Mouse (Mus musculus): Measurements from ENCODE around the gene Ddah1. TPM values are rescaled to one million over a fixed set of nuclear protein-coding genes. Genes with fewer than 3 reads are reported as not detected.

The Ddah1 gene
- polyA plus RNA-seq, 1 experiment from 2014 or later = 42.1 TPM

GRCm38 (mm10) chr3:145841961-145842710 lies 83.7 kb downstream of the Ddah1 start:
- H3K9ac ChIP-seq = no peak overlapping the region
- H3K36me3 ChIP-seq = no peaks in the 10 kb centered on the region
- no peak for ATAC-seq (ENCODE audit: insufficient number of reproducible peaks, low FRiP score, low TSS enrichment, low read depth)
- H3K27ac ChIP-seq (replicated peaks) = no peak overlapping the region
- no peak overlapping the region for H3K4me3 ChIP-seq (replicated peaks)
- H3K4me2 ChIP-seq (replicated peaks) = no peak overlapping the region
- no peaks in the 10 kb centered on the region for H3K9me3 ChIP-seq (replicated peaks)
- H3K27me3 ChIP-seq = no peaks in the 10 kb centered on the region
- 62% methylated on average over 12 of the region's 12 CpGs for WGBS
- H3K4me1 ChIP-seq = peaks cover 4% of the 10 kb centered on the region; the same call in 1 of the 2 replicates

GRCm38 (mm10) chr3:145843836-145844235 lies 85.4 kb downstream of the Ddah1 start:
- ATAC-seq (ENCODE audit: insufficient number of reproducible peaks, low FRiP score, low TSS enrichment, low read depth) = no peak
- no peaks in the 10 kb centered on the region for H3K36me3 ChIP-seq
- H3K9me3 ChIP-seq (replicated peaks) = no peaks in the 10 kb centered on the region
- H3K4me3 ChIP-seq (replicated peaks) = no peak overlapping the region
- no peak overlapping the region for H3K27ac ChIP-seq (replicated peaks)
- no peak overlapping the region for H3K9ac ChIP-seq
- no peaks in the 10 kb centered on the region for H3K27me3 ChIP-seq
- no peak overlapping the region for H3K4me2 ChIP-seq (replicated peaks)
- H3K4me1 ChIP-seq = peaks cover 4% of the 10 kb centered on the region; the same call in 1 of the 2 replicates
- 88% methylated on average over 3 of the region's 3 CpGs for WGBS

DNA sequence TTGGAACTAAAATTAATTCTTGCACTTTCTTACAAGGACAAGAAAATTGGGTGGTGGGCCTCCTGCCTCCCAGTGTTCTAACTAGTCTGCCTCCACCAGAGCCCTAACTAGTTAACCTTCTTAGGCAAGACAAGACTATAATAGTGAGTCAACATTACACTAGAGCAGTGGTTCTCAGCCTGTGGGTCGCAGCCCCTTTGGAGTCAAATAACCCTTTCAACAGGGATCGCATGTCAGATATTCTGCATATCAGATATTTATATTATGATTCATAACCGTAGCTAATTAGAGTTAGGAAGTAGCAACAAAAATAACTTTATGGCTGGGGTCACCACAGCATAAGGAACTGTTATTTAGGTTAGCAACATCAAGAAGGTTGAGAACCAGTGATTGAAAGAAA lies 86.4 kb downstream of the Ddah1 start:
- Histone ChIP-seq H3K4me1 (peaks cover 4% of the 10 kb centered on the region; the same call in 1 of the 2 replicates), H3K4me2 (replicated peaks) (no peak overlapping the region), H3K27ac (replicated peaks) (no peak overlapping the region), H3K4me3 (replicated peaks) (no peak overlapping the region), H3K9ac (no peak overlapping the region), H3K27me3 (no peaks in the 10 kb centered on the region), H3K9me3 (replicated peaks) (no peaks in the 10 kb centered on the region), H3K36me3 (no peaks in the 10 kb centered on the region)
- WGBS = 67% methylated on average over 3 of the region's 3 CpGs
- ATAC-seq (ENCODE audit: insufficient number of reproducible peaks, low FRiP score, low TSS enrichment, low read depth) = no peak

GRCm38 (mm10) chr3:145846255-145846654 lies 87.8 kb downstream of the Ddah1 start:
- ATAC-seq (ENCODE audit: insufficient number of reproducible peaks, low FRiP score, low TSS enrichment, low read depth) = no peak
- H3K4me2 ChIP-seq (replicated peaks) = no peak overlapping the region
- no peak overlapping the region for H3K4me3 ChIP-seq (replicated peaks)
- H3K9ac ChIP-seq = no peak overlapping the region
- no peaks in the 10 kb centered on the region for H3K27me3 ChIP-seq
- 82% methylated on average over 2 of the region's 2 CpGs for WGBS
- H3K36me3 ChIP-seq = no peaks in the 10 kb centered on the region
- H3K4me1 ChIP-seq = peaks cover 4% of the 10 kb centered on the region; the same call in 1 of the 2 replicates
- H3K27ac ChIP-seq (replicated peaks) = no peak overlapping the region
- H3K9me3 ChIP-seq (replicated peaks) = no peaks in the 10 kb centered on the region

DNA sequence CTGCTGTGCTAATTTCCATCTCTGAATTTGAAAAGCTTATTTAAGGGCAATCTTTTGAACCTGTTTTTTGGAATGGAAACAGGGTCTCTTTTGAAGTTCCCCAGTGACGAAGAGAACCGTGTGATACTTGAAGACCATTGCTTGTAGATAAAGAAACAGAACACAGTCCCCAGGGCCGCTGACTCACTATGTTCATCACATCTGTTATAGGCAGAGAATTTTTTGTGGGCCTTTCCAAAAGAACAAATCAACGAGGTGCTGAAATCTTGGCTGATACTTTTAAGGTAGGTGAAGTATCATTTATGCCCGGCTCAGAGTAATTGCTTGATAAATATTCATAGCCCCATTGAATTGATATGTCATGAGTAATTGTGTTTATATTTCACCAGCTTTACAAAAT lies 93.6 kb downstream of the Ddah1 start:
- ATAC-seq (ENCODE audit: insufficient number of reproducible peaks, low FRiP score, low TSS enrichment, low read depth) = no peak
- H3K4me2 ChIP-seq (replicated peaks) = no peak overlapping the region

GRCm38 (mm10) chr3:145852800-145853199 lies 94.3 kb downstream of the Ddah1 start:
- H3K9ac ChIP-seq = no peak overlapping the region
- H3K36me3 ChIP-seq = no peaks in the 10 kb centered on the region
- no peak overlapping the region for H3K27ac ChIP-seq (replicated peaks)
- H3K4me1 ChIP-seq = no peaks in the 10 kb centered on the region
- no peaks in the 10 kb centered on the region for H3K9me3 ChIP-seq (replicated peaks)
- no peaks in the 10 kb centered on the region for H3K27me3 ChIP-seq
- WGBS = 93% methylated on average over 4 of the region's 4 CpGs
- no peak overlapping the region for H3K4me2 ChIP-seq (replicated peaks)
- H3K4me3 ChIP-seq (replicated peaks) = no peak overlapping the region
- ATAC-seq (ENCODE audit: insufficient number of reproducible peaks, low FRiP score, low TSS enrichment, low read depth) = no peak

More for the DNA sequence above, 93.6 kb downstream of the Ddah1 start:
- no peaks in the 10 kb centered on the region for H3K9me3 ChIP-seq (replicated peaks)
- WGBS = 75% methylated on average over 5 of the region's 5 CpGs
- no peaks in the 10 kb centered on the region for H3K4me1 ChIP-seq
- no peak overlapping the region for H3K4me3 ChIP-seq (replicated peaks)
- H3K27ac ChIP-seq (replicated peaks) = no peak overlapping the region
- no peaks in the 10 kb centered on the region for H3K27me3 ChIP-seq
- H3K9ac ChIP-seq = no peak overlapping the region
- H3K36me3 ChIP-seq = no peaks in the 10 kb centered on the region

DNA sequence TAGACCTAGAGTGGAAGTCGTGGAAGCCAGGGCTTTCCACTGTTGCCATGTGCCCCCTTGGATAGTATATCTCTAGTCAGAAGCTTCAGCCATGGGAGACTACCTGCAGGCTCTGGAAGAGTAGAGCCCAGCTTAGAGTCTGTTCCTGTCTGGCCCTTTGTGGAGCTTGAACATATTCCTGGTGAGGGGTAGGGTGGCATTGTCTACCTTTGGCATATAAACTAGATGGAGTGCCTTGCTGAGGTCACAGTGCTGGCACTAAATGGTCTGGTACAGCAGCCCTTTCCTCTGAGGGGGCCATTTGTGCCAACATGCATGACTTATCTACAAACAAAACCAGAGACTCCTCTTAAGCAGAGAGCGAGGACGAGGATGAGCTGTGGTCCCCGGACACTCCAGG lies 95.2 kb downstream of the Ddah1 start:
- no peak overlapping the region for H3K9ac ChIP-seq
- H3K4me3 ChIP-seq (replicated peaks) = no peak overlapping the region
- no peak overlapping the region for H3K27ac ChIP-seq (replicated peaks)
- no peak for ATAC-seq (ENCODE audit: insufficient number of reproducible peaks, low FRiP score, low TSS enrichment, low read depth)
- no peaks in the 10 kb centered on the region for H3K36me3 ChIP-seq
- no peaks in the 10 kb centered on the region for H3K4me1 ChIP-seq
- H3K4me2 ChIP-seq (replicated peaks) = no peak overlapping the region
- no peaks in the 10 kb centered on the region for H3K27me3 ChIP-seq
- no peaks in the 10 kb centered on the region for H3K9me3 ChIP-seq (replicated peaks)
- 87% methylated on average over 4 of the region's 4 CpGs for WGBS

- ATAC-seq (ENCODE audit: insufficient number of reproducible peaks, low FRiP score, low TSS enrichment, low read depth) = no peak
- Histone ChIP-seq H3K9me3 (replicated peaks) (no peaks in the 10 kb centered on the region), H3K4me3 (replicated peaks) (no peak overlapping the region), H3K27me3 (no peaks in the 10 kb centered on the region), H3K4me2 (replicated peaks) (no peak overlapping the region), H3K36me3 (no peaks in the 10 kb centered on the region), H3K4me1 (no peaks in the 10 kb centered on the region), H3K9ac (no peak overlapping the region), H3K27ac (replicated peaks) (no peak overlapping the region)
- WGBS = 71% methylated on average over 5 of the region's 5 CpGs
Observed at GRCm38 (mm10) chr3:145854427-145854826, 96.0 kb downstream of the Ddah1 start.

- 86% methylated on average over 6 of the region's 6 CpGs for WGBS
- H3K9ac ChIP-seq = no peak overlapping the region
- H3K4me2 ChIP-seq (replicated peaks) = no peak overlapping the region
Observed at GRCm38 (mm10) chr3:145855299-145855698, 96.8 kb downstream of the Ddah1 start.

DNA sequence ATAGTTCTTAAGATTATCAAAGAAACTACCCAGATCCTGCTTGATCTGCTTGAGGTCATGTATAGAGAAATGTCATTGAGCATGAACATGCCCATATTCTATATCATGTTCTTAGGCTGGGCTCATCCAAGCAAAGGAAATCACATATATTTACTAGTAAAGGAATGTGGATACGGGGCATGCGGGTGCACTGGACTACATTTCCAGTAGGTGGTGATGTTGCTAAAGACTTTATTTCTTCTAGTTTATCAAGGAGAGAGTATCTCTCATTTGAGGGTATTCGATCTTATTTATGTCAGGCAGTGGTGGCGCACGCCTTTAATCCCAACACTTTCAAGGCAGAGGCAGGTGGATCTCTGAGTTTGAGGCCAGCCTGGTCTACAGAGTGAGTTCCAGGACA lies 99.9 kb downstream of the Ddah1 start:
- H3K27ac ChIP-seq (replicated peaks) = no peak overlapping the region
- no peaks in the 10 kb centered on the region for H3K27me3 ChIP-seq
- no peaks in the 10 kb centered on the region for H3K4me1 ChIP-seq
- H3K4me2 ChIP-seq (replicated peaks) = no peak overlapping the region
- no peak overlapping the region for H3K9ac ChIP-seq
- ATAC-seq (ENCODE audit: insufficient number of reproducible peaks, low FRiP score, low TSS enrichment, low read depth) = no peak
- H3K36me3 ChIP-seq = no peaks in the 10 kb centered on the region
- no peaks in the 10 kb centered on the region for H3K9me3 ChIP-seq (replicated peaks)
- no peak overlapping the region for H3K4me3 ChIP-seq (replicated peaks)
- WGBS = 93% methylated on average over 5 of the region's 5 CpGs

More at GRCm38 (mm10) chr3:145855299-145855698, 96.8 kb downstream of the Ddah1 start:
- Histone ChIP-seq H3K9me3 (replicated peaks) (no peaks in the 10 kb centered on the region), H3K27ac (replicated peaks) (no peak overlapping the region), H3K4me1 (no peaks in the 10 kb centered on the region), H3K27me3 (no peaks in the 10 kb centered on the region), H3K36me3 (no peaks in the 10 kb centered on the region), H3K4me3 (replicated peaks) (no peak overlapping the region)
- no peak for ATAC-seq (ENCODE audit: insufficient number of reproducible peaks, low FRiP score, low TSS enrichment, low read depth)

- peaks cover 9% of the 10 kb centered on the region; the same call in 1 of the 2 replicates for H3K4me1 ChIP-seq
- no peaks in the 10 kb centered on the region for H3K36me3 ChIP-seq
- H3K4me2 ChIP-seq (replicated peaks) = no peak overlapping the region
- H3K27ac ChIP-seq (replicated peaks) = no peak overlapping the region
- no peak for ATAC-seq (ENCODE audit: insufficient number of reproducible peaks, low FRiP score, low TSS enrichment, low read depth)
- H3K27me3 ChIP-seq = no peaks in the 10 kb centered on the region
- 89% methylated on average over 4 of the region's 4 CpGs for WGBS
- no peak overlapping the region for H3K9ac ChIP-seq
- H3K9me3 ChIP-seq (replicated peaks) = no peaks in the 10 kb centered on the region
- H3K4me3 ChIP-seq (replicated peaks) = no peak overlapping the region
Observed at GRCm38 (mm10) chr3:145862521-145862920, 104.0 kb downstream of the Ddah1 start.

All from embryonic facial prominence, embryonic 15.5 days (tissue).